Mouse (Mus musculus) limb, embryonic 11.5 days (tissue): ENCODE measurements around the gene Metap1d. TPM values are rescaled to one million over a fixed set of nuclear protein-coding genes. Genes with fewer than 3 reads are reported as not detected.

Experiments used
- ATAC-seq: fragments of 200-750 bp; cut with Nextera tagmentation; 2 replicates; pipeline ENCODE4 v1.8.0; 2017; ENCODE audit warnings: low read depth; ENCODE audit not compliant: insufficient number of reproducible peaks, low FRiP score, low TSS enrichment
- DNase-seq: peaks from one replicate; pipeline ENCODE4 v3.0.0-alpha.2; 2015; ENCODE audit warnings: low spot score
- H3K27ac ChIP-seq: fragments of 300-500 bp; sonication (generic); replicated peaks from 2 replicates; pipeline ENCODE4 v1.5.1; 2014; ENCODE audit warnings: low read depth, mild to moderate bottlenecking, low read length
- H3K27me3 ChIP-seq: fragments of 300-500 bp; sonication (generic); 2 replicates; pipeline ENCODE4 v1.6.1; 2014; ENCODE audit warnings: mild to moderate bottlenecking, low read length, mixed read lengths; ENCODE audit not compliant: control insufficient read depth, insufficient read depth
- H3K36me3 ChIP-seq: fragments of 300-500 bp; sonication (generic); 2 replicates; pipeline ENCODE4 v1.6.1; 2014; ENCODE audit warnings: mild to moderate bottlenecking, low read length, moderate library complexity, mixed read lengths; ENCODE audit not compliant: control insufficient read depth, insufficient read depth
- H3K4me1 ChIP-seq: fragments of 300-500 bp; sonication (generic); 2 replicates; pipeline ENCODE4 v1.6.1; 2014; ENCODE audit warnings: low read length, mixed read lengths; ENCODE audit not compliant: control insufficient read depth, insufficient read depth
- H3K4me2 ChIP-seq: fragments of 300-500 bp; sonication (generic); 2 replicates; pipeline ENCODE4 v1.6.1; 2014; ENCODE audit warnings: low read depth, mild to moderate bottlenecking, moderate library complexity; ENCODE audit not compliant: severe bottlenecking
- H3K4me3 ChIP-seq: fragments of 300-500 bp; sonication (generic); 2 replicates; pipeline ENCODE4 v1.5.1; 2014; ENCODE audit warnings: low read depth, low read length
- H3K9ac ChIP-seq: fragments of 300-500 bp; sonication (generic); 2 replicates; pipeline ENCODE4 v1.6.1; 2014; ENCODE audit warnings: mild to moderate bottlenecking, low read length
- H3K9me3 ChIP-seq: fragments of 300-500 bp; sonication (generic); 2 replicates; pipeline ENCODE4 v1.6.1; 2016; ENCODE audit warnings: low read length; ENCODE audit not compliant: control insufficient read depth
- WGBS: fragments of 180-500 bp; shearing (Covaris S2); extraction: QIAGEN DNeasy Blood & Tissue Kit; methylation state at CpG from one replicate; pipeline ENCODE4 v1.1.7; 2014; 5-methylcytosine and 5-hydroxymethylcytosine counted together
- polyA plus RNA-seq: library from polyadenylated mRNA; unstranded; fragments of >200 nt; fragmentation: Nextera tagmentation; extraction: Ambion mirVana; gene quantifications from 2 replicates; pipeline ENCODE4 v1.2.1, GENCODE M21; 2014

Metap1d gene
- polyA plus RNA-seq, 1 experiment from 2014 or later: 34.3 TPM

- no peaks in the 10 kb centered on the region for H3K27me3 ChIP-seq
- ATAC-seq (no peak), DNase-seq (no peak)
- no peaks in the 10 kb centered on the region for H3K9me3 ChIP-seq
- no peaks in the 10 kb centered on the region for H3K4me1 ChIP-seq
- no peak overlapping the region for H3K27ac ChIP-seq
- H3K4me2 ChIP-seq: no peak overlapping the region
- WGBS: 75% methylated on average over 3 of the region's 3 CpGs
- no peak overlapping the region for H3K4me3 ChIP-seq
- no peaks in the 10 kb centered on the region for H3K36me3 ChIP-seq
- no peak overlapping the region for H3K9ac ChIP-seq
These were observed 9.5 kb downstream of the Metap1d start for GRCm38 (mm10) chr2:71462553-71462952.

GRCm38 (mm10) chr2:71466103-71466502 lies 13.0 kb downstream of the Metap1d start:
- Histone ChIP-seq H3K9ac (no peak overlapping the region), H3K4me2 (no peak overlapping the region), H3K27me3 (no peaks in the 10 kb centered on the region), H3K9me3 (no peaks in the 10 kb centered on the region), H3K27ac (no peak overlapping the region), H3K36me3 (no peaks in the 10 kb centered on the region), H3K4me1 (no peaks in the 10 kb centered on the region), H3K4me3 (no peak overlapping the region)
- 15% methylated on average over 5 of the region's 6 CpGs for whole genome bisulfite sequencing
- DNase-seq (no peak), ATAC-seq (no peak)

GRCm38 (mm10) chr2:71466861-71467450 lies 13.9 kb downstream of the Metap1d start:
- ATAC-seq: no peak
- H3K4me2 ChIP-seq: no peak overlapping the region
- no peaks in the 10 kb centered on the region for H3K9me3 ChIP-seq
- no peak overlapping the region for H3K9ac ChIP-seq
- H3K36me3 ChIP-seq: no peaks in the 10 kb centered on the region
- H3K27me3 ChIP-seq: no peaks in the 10 kb centered on the region
- H3K4me3 ChIP-seq: no peak overlapping the region
- H3K27ac ChIP-seq: no peak overlapping the region
- no peaks in the 10 kb centered on the region for H3K4me1 ChIP-seq
- no peak for DNase-seq
- 61% methylated on average over 11 of the region's 11 CpGs for WGBS

- Histone ChIP-seq H3K36me3 (no peaks in the 10 kb centered on the region), H3K9me3 (no peaks in the 10 kb centered on the region), H3K9ac (no peak overlapping the region), H3K4me3 (no peak overlapping the region), H3K4me2 (no peak overlapping the region), H3K27me3 (no peaks in the 10 kb centered on the region), H3K4me1 (peaks cover 14% of the 10 kb centered on the region), H3K27ac (no peak overlapping the region)
- WGBS: 88% methylated on average over 6 of the region's 6 CpGs
- DNase-seq: no peak
- ATAC-seq: no peak
These were observed 18.0 kb downstream of the Metap1d start for GRCm38 (mm10) chr2:71471094-71471493.

- H3K27ac ChIP-seq: no peak overlapping the region
- no peak overlapping the region for H3K4me2 ChIP-seq
- H3K4me1 ChIP-seq: peaks cover 14% of the 10 kb centered on the region
- 59% methylated on average over 7 of the region's 7 CpGs for WGBS
- DNase-seq (no peak), ATAC-seq (no peak)
- H3K4me3 ChIP-seq: no peak overlapping the region
- no peaks in the 10 kb centered on the region for H3K27me3 ChIP-seq
- H3K36me3 ChIP-seq: no peaks in the 10 kb centered on the region
- H3K9me3 ChIP-seq: no peaks in the 10 kb centered on the region
- H3K9ac ChIP-seq: no peak overlapping the region
These were observed 20.8 kb downstream of the Metap1d start for GRCm38 (mm10) chr2:71473830-71474229.

GRCm38 (mm10) chr2:71474345-71474744 lies 21.3 kb downstream of the Metap1d start:
- no peak overlapping the region for H3K27ac ChIP-seq
- H3K27me3 ChIP-seq: no peaks in the 10 kb centered on the region
- peaks cover 14% of the 10 kb centered on the region for H3K4me1 ChIP-seq
- no peaks in the 10 kb centered on the region for H3K36me3 ChIP-seq
- H3K4me3 ChIP-seq: no peak overlapping the region
- no peak overlapping the region for H3K9ac ChIP-seq
- H3K9me3 ChIP-seq: no peaks in the 10 kb centered on the region
- 56% methylated on average over 7 of the region's 7 CpGs for WGBS
- DNase-seq (no peak), ATAC-seq (no peak)
- H3K4me2 ChIP-seq: no peak overlapping the region

GRCm38 (mm10) chr2:71475311-71475710 lies 22.2 kb downstream of the Metap1d start:
- H3K36me3 ChIP-seq: no peaks in the 10 kb centered on the region
- no peak overlapping the region for H3K4me2 ChIP-seq
- WGBS: 75% methylated on average over 10 of the region's 10 CpGs
- DNase-seq: no peak
- no peak overlapping the region for H3K27ac ChIP-seq
- H3K4me3 ChIP-seq: no peak overlapping the region
- no peak overlapping the region for H3K9ac ChIP-seq
- no peaks in the 10 kb centered on the region for H3K9me3 ChIP-seq
- H3K27me3 ChIP-seq: no peaks in the 10 kb centered on the region
- peaks cover 19% of the 10 kb centered on the region for H3K4me1 ChIP-seq
- ATAC-seq: no peak

GRCm38 (mm10) chr2:71475760-71476159 lies 22.7 kb downstream of the Metap1d start:
- no peak for ATAC-seq
- Histone ChIP-seq H3K4me1 (peaks cover 19% of the 10 kb centered on the region), H3K9me3 (no peaks in the 10 kb centered on the region), H3K27ac (no peak overlapping the region; the same call in 1 of the 2 replicates), H3K4me3 (no peak overlapping the region), H3K36me3 (no peaks in the 10 kb centered on the region), H3K4me2 (no peak overlapping the region), H3K27me3 (no peaks in the 10 kb centered on the region), H3K9ac (no peak overlapping the region)
- 82% methylated on average over 4 of the region's 4 CpGs for WGBS
- no peak for DNase-seq

- DNase-seq (no peak), ATAC-seq (no peak)
- Histone ChIP-seq H3K9me3 (no peaks in the 10 kb centered on the region), H3K9ac (no peak overlapping the region), H3K27ac (no peak overlapping the region), H3K27me3 (no peaks in the 10 kb centered on the region), H3K36me3 (no peaks in the 10 kb centered on the region), H3K4me2 (no peak overlapping the region), H3K4me3 (no peak overlapping the region), H3K4me1 (peaks cover 19% of the 10 kb centered on the region)
These were observed 24.7 kb downstream of the Metap1d start for GRCm38 (mm10) chr2:71477787-71478186.
